Mouse (Mus musculus) G1E (cell line): Measurements from ENCODE around the gene Morc1.

Experiments
- CTCF ChIP-seq: IDR thresholded peaks from 2 replicates; pipeline ENCODE4 v1.5.1; 2012; ENCODE audit warnings: low read depth, low read length, inconsistent platforms, mixed read lengths
- GATA1 ChIP-seq: IDR thresholded peaks from 2 replicates; pipeline ENCODE4 v1.6.1; 2012; ENCODE audit warnings: borderline replicate concordance, low read length, inconsistent platforms, mixed read lengths
- TAL1 ChIP-seq: conservative IDR thresholded peaks from 2 replicates; pipeline ENCODE4 v1.6.1; 2012; ENCODE audit warnings: low read depth, low read length, inconsistent platforms, mixed read lengths

- TF ChIP-seq CTCF = no peak
- TF ChIP-seq TAL1 = no peak
- TF ChIP-seq GATA1 = no peak
Observed at GRCm38 (mm10) chr16:48410125-48410524, 20.9 kb upstream of the Morc1 start.
